Mouse (Mus musculus): Measurements from ENCODE around the gene Pdzd2. TPM values are rescaled to one million over a fixed set of nuclear protein-coding genes. Genes with fewer than 3 reads are reported as not detected.

Pdzd2 gene
- polyA plus RNA-seq, 1 experiment = 1.3 TPM

- DNase-seq (ENCODE audit: low read depth, low spot score) = no peak
- 11% methylated on average over 7 of the region's 7 CpGs for WGBS
These were observed 282.9 kb downstream of the Pdzd2 start for GRCm38 (mm10) chr15:12456808-12457207.

DNA sequence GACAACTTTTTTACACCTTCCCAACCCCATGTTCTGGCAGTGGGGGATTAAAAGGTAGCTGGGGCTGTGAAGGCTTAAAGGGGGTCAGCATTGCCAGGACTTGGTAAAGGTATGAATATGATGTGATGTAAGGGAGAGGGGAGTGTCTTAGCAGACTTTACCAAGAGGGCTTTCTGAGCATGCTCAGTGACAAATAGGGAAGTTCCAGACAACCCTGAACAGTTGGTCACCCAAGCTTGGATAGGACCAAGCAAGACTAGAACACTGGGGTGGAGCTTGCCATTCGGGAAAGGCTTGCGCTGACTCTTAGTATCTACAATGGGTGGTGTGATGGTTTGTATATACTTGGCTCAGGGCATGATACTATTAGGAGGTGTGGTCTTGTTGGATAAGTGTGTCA, 286.4 kb downstream of the Pdzd2 start:
- DNase-seq (ENCODE audit: low read depth, low spot score) = no peak
- WGBS = 98% methylated on average over 2 of the region's 2 CpGs

- WGBS = 82% methylated on average over 6 of the region's 6 CpGs
- no peak for DNase-seq (ENCODE audit: low read depth, low spot score)
These were observed 287.4 kb downstream of the Pdzd2 start for GRCm38 (mm10) chr15:12452141-12452995.

- 51% methylated on average over 4 of the region's 4 CpGs for WGBS
- no peak for DNase-seq (ENCODE audit: low read depth, low spot score)
These were observed 288.3 kb downstream of the Pdzd2 start for GRCm38 (mm10) chr15:12451448-12451847.

GRCm38 (mm10) chr15:12450790-12451189, 288.9 kb downstream of the Pdzd2 start:
- 81% methylated on average over 6 of the region's 6 CpGs for WGBS
- no peak for DNase-seq (ENCODE audit: low read depth, low spot score)

DNA sequence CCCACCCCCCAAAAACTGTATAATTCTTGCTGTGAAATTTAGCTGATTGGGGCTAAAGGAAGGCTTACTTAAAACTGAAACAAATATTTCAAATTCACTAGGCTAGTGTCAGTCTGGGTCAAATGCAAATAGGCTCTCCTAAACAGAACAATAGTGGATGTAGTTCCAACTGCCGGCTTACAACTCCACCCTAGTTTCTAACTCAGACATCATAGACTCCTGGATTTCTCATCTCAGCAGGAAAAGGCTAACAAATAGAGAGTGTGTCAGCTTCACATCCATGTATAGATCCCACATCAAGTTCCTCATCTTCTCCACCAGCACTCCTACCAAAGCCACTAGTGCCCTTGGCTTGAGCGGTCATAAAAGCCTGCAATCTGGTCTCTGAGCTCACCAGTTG, 290.4 kb downstream of the Pdzd2 start:
- WGBS = 88% methylated on average over 2 of the region's 2 CpGs
- no peak for DNase-seq (ENCODE audit: low read depth, low spot score)

DNA sequence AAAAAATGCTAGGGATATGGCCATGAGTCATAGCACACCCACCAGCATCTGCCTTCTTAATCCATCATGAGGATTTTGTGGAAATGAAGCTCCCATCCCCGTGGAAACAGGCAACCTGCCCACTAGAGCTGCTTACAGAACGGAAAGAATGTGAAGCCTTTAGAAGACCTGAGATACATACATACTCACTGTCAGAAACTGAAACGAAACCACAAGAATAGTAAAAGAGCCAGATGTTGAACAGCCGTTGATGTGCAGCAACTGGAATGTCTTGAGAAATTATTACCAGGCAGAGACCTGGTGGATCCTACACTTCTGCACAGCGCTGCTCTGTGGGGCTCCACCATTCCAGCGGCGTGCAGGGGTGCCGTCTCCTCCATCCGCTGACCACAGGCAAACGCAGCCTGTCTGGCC, 292.7 kb downstream of the Pdzd2 start:
- 62% methylated on average over 10 of the region's 10 CpGs for WGBS
- no peak for DNase-seq (ENCODE audit: low read depth, low spot score)

DNA sequence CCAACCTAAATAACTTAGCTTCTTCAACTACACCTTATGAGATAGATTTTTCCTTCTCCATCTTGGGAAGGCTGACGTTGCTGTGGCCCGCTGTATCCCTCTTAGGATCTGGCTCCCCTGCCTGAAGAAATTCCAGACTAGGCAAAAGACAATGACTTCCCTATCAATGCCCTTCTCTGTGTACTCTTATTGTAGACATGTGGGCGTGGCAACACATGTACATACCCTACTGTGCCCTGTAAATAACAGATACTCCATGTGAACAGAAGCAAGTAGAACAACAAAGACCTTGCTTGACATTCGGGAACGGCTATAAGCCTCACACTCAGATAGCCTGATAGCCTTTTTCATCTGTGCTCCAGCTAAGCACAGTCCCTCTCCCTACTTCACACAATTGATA, 295.2 kb downstream of the Pdzd2 start:
- WGBS = 56% methylated on average over 5 of the region's 5 CpGs
- no peak for DNase-seq (ENCODE audit: low read depth, low spot score)

- DNase-seq (ENCODE audit: low read depth, low spot score) = no peak
- 21% methylated on average over 6 of the region's 6 CpGs for WGBS
These were observed 300.4 kb downstream of the Pdzd2 start for GRCm38 (mm10) chr15:12439351-12439751.

GRCm38 (mm10) chr15:12438691-12439090, 301.0 kb downstream of the Pdzd2 start:
- WGBS = 54% methylated on average over 6 of the region's 6 CpGs
- DNase-seq (ENCODE audit: low read depth, low spot score) = no peak

DNA sequence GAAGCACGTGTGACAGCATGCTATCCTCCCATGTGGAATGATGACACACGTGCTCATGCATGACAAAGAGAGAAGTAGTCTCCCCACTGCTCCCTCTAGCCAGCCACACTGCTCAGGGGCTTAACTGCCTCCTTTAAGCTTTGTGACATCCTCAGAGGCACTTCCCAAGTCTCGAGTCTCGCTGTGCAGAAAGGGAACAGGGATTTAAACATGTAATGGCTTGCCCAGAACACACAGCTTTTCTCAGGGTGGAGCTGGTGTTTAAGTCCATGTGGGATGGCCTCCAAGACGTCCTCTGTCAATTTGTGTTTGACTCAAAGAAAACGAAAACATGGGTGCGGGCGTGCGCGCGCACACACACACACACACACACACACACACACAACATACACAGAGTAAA, 301.6 kb downstream of the Pdzd2 start:
- 85% methylated on average over 11 of the region's 11 CpGs for WGBS
- no peak for DNase-seq (ENCODE audit: low read depth, low spot score)

DNA sequence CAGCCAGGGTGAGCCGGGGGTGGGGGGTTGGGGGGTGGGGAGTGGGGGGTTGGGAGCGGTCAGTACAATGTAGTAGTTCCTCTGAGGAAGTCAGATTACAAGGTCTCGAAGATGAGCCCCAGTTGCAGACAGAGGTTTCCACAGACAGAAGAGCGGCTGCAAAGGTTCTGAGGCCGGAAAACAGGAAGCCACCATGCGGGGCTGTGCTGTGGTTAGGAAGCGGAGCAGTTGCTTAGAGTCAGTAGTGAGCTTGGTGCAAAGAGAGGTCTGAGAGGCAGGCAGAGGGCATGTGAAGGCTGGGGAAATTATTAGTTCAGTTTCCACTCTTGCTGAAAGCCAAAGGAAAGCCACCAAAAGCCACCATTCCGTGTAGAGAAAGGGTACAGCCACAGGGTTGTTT, 303.8 kb downstream of the Pdzd2 start:
- WGBS = 86% methylated on average over 8 of the region's 8 CpGs
- DNase-seq (ENCODE audit: low read depth, low spot score) = no peak

DNA sequence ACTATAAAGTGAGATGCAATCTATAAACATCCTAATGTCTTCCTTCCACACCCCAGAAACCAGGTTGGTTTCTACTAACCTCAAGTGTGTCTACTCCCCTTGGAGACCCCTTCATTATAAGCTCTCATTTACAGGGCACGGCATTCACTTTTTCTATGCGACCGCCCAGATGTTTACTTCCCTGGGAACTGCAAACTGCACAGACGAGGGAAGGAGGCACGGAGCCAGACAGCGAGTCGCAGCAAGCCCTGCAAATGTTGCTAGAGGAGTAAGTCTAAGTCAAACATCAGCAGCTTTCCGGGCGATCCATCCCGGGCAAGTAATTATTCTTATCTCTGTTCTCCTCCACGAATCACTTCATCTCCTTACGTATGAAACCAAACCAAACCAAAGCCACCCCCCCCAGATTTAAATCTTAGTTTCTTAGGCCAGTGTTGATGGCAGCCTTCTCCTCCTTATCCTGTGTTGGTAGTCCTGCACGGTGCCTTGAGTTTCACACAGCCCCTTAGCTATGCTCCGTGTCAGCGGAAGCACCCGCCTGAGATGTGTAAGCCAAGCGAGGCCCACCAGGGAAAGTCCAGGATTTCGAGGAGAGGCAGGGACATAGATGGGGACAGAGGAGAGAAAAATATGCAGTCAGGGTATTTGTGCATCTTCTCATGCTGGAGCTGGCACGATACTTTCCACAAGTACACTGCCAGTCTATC, 305.7 kb downstream of the Pdzd2 start:
- DNase-seq (ENCODE audit: low read depth, low spot score) = no peak
- 47% methylated on average over 19 of the region's 19 CpGs for WGBS

DNA sequence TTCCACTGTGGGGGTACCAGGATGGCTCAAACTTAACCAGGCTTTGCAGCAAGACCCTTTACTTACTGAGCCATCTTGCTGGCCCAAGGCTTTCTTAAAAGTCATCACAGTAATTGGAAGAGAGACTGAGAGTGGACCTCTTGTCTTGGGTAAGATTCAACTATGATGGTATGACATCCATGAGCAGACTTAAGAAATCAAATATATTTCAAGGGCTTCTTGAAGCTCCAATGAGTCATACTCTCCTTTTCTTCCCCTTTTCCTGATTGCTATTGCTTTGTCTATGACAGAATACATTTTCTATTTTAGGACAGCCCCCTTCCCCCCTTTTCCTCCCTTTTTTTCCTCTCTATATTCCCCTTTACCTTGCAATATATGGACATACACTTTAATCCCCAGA, 306.8 kb downstream of the Pdzd2 start:
- no peak for DNase-seq (ENCODE audit: low read depth, low spot score)

GRCm38 (mm10) chr15:12432320-12432719, 307.4 kb downstream of the Pdzd2 start:
- no peak for DNase-seq (ENCODE audit: low read depth, low spot score)
- WGBS = 90% methylated on average over 1 of the region's 1 CpGs

GRCm38 (mm10) chr15:12431684-12432083, 308.0 kb downstream of the Pdzd2 start:
- DNase-seq (ENCODE audit: low read depth, low spot score) = no peak
- 43% methylated on average over 7 of the region's 7 CpGs for WGBS

DNA sequence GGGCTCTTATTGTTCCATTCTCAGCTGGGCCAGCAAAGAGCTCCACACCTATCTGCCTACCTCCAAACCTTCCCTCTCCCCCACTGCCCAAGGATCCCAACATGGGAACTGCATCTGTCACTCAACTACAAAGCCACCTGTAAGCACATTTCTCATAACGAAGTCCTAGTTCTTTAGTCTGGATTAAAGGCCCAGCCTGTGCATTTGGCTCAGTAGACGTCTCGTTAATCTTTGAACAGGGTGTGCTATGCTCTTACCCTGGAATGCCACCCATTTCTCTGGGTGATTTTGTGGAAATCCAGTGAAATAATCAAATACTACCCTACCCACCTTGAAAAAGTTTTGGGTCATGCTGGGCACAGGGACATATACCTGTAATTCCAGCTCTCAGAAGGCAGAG, 308.5 kb downstream of the Pdzd2 start:
- WGBS = 71% methylated on average over 3 of the region's 3 CpGs
- DNase-seq (ENCODE audit: low read depth, low spot score) = no peak

GRCm38 (mm10) chr15:12430670-12431069, 309.1 kb downstream of the Pdzd2 start:
- no peak for DNase-seq (ENCODE audit: low read depth, low spot score)
- 44% methylated on average over 4 of the region's 4 CpGs for WGBS

- DNase-seq (ENCODE audit: low read depth, low spot score) = no peak
- 56% methylated on average over 7 of the region's 7 CpGs for WGBS
These were observed 309.9 kb downstream of the Pdzd2 start for GRCm38 (mm10) chr15:12429572-12430431.

DNA sequence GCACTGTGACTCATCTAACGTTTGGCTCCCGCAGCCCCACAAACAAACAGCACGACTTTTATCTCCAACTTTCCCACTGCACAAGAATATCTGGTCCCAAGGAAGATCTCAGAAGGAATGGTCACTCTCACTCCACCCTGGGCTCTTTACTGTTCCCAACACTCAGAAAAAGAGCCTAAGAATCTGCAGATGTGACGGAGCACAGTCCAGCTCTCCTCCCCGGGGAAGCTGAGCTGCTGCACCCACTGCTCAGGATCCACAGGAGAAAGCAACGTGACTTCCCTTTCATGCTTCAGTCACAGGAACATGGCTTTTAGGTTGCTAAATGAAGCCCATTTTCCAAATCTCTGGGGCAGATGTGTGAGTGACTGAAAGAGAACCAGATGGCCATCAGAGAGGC, 311.9 kb downstream of the Pdzd2 start:
- no peak for DNase-seq (ENCODE audit: low read depth, low spot score)
- 72% methylated on average over 6 of the region's 6 CpGs for WGBS
